Mouse (Mus musculus): ENCODE measurements around the gene Tipin.

GRCm38 (mm10) chr9:64281781-64282178 is 399 bp downstream of the Tipin start:
- TF ChIP-seq CTCF (IDR thresholded peaks at IDR 0.05) (no peak), EP300 (IDR thresholded peaks at IDR 0.05) (no peak)
